Mouse (Mus musculus) midbrain, embryonic 11.5 days (tissue): ENCODE results near the gene Ubiad1. TPM values are rescaled to one million over a fixed set of nuclear protein-coding genes. Genes with fewer than 3 reads are reported as not detected.

ENCODE experiments used
- ATAC-seq: fragments of 200-750 bp; cut with Nextera tagmentation; 2 replicates; pipeline ENCODE4 v1.8.0; 2017; ENCODE audit warnings: moderate TSS enrichment, moderate library complexity; ENCODE audit not compliant: low FRiP score
- DNase-seq: peaks from one replicate; pipeline ENCODE4 v3.0.0; 2015; ENCODE audit warnings: low spot score; ENCODE audit errors: missing footprints
- H3K27ac ChIP-seq: fragments of 300-500 bp; sonication (generic); 2 replicates; pipeline ENCODE4 v1.5.1; 2014; ENCODE audit warnings: low read depth, low read length
- H3K27me3 ChIP-seq: fragments of 300-500 bp; sonication (generic); 2 replicates; pipeline ENCODE4 v1.6.1; 2014; ENCODE audit warnings: mild to moderate bottlenecking, low read length, moderate library complexity, mixed read lengths; ENCODE audit not compliant: control insufficient read depth, insufficient read depth
- H3K36me3 ChIP-seq: fragments of 300-500 bp; sonication (generic); 2 replicates; pipeline ENCODE4 v1.6.1; 2014; ENCODE audit warnings: mild to moderate bottlenecking, low read length, moderate library complexity, mixed read lengths; ENCODE audit not compliant: control insufficient read depth, insufficient read depth
- H3K4me1 ChIP-seq: fragments of 300-500 bp; sonication (generic); 2 replicates; pipeline ENCODE4 v1.6.1; 2014; ENCODE audit warnings: low read length; ENCODE audit not compliant: control insufficient read depth, insufficient read depth
- H3K4me2 ChIP-seq: fragments of 300-500 bp; sonication (generic); 2 replicates; pipeline ENCODE4 v1.6.1; 2014; ENCODE audit warnings: mild to moderate bottlenecking, moderate library complexity
- H3K4me3 ChIP-seq: fragments of 300-500 bp; sonication (generic); 2 replicates; pipeline ENCODE4 v1.5.1; 2014; ENCODE audit warnings: low read depth, low read length
- H3K9ac ChIP-seq: fragments of 300-500 bp; sonication (generic); 2 replicates; pipeline ENCODE4 v1.6.1; 2014; ENCODE audit warnings: low read length
- H3K9me3 ChIP-seq: fragments of 300-500 bp; sonication (generic); 2 replicates; pipeline ENCODE4 v1.6.1; 2016; ENCODE audit warnings: low read length; ENCODE audit not compliant: control insufficient read depth
- WGBS: fragments of 180-500 bp; shearing (Covaris S2); extraction: QIAGEN DNeasy Blood & Tissue Kit; methylation state at CpG from one replicate; pipeline ENCODE4 v1.1.7; 2014; 5-methylcytosine and 5-hydroxymethylcytosine counted together
- polyA plus RNA-seq: library from polyadenylated mRNA; unstranded; fragments of >200 nt; fragmentation: Nextera tagmentation; extraction: Ambion mirVana; gene quantifications from 2 replicates; pipeline ENCODE4 v1.2.1, GENCODE M21; 2014

Ubiad1 gene
- polyA plus RNA-seq, 1 experiment from 2014 or later, result 15.5 TPM

GRCm38 (mm10) chr4:148460656-148461284 is 16.2 kb upstream of the Ubiad1 start:
- Histone ChIP-seq H3K27ac (no peak overlapping the region), H3K9ac (no peak overlapping the region), H3K36me3 (peaks cover 45% of the 10 kb centered on the region), H3K4me1 (no peaks in the 10 kb centered on the region), H3K4me2 (no peak overlapping the region), H3K27me3 (no peaks in the 10 kb centered on the region), H3K9me3 (no peaks in the 10 kb centered on the region), H3K4me3 (no peak overlapping the region)
- 63% methylated on average over 12 of the region's 12 CpGs for WGBS
- ATAC-seq, result no peak
- no peak for DNase-seq

GRCm38 (mm10) chr4:148455477-148456025 is 11.0 kb upstream of the Ubiad1 start:
- no peaks in the 10 kb centered on the region for H3K27me3 ChIP-seq
- H3K36me3 ChIP-seq, result peaks cover 44% of the 10 kb centered on the region
- no peak overlapping the region for H3K27ac ChIP-seq
- ATAC-seq (no peak), DNase-seq (no peak)
- no peak overlapping the region for H3K4me3 ChIP-seq
- 95% methylated on average over 5 of the region's 5 CpGs for WGBS
- no peaks in the 10 kb centered on the region for H3K4me1 ChIP-seq
- no peak overlapping the region for H3K4me2 ChIP-seq
- H3K9ac ChIP-seq, result no peak overlapping the region
- no peaks in the 10 kb centered on the region for H3K9me3 ChIP-seq

- no peak overlapping the region for H3K27ac ChIP-seq
- H3K9me3 ChIP-seq, result no peaks in the 10 kb centered on the region
- DNase-seq (no peak), ATAC-seq (no peak)
- H3K4me1 ChIP-seq, result peaks cover 10% of the 10 kb centered on the region
- no peaks in the 10 kb centered on the region for H3K27me3 ChIP-seq
- H3K9ac ChIP-seq, result no peak overlapping the region
- H3K4me2 ChIP-seq, result no peak overlapping the region
- peaks cover 38% of the 10 kb centered on the region for H3K36me3 ChIP-seq
- WGBS, result 92% methylated on average over 11 of the region's 11 CpGs
- H3K4me3 ChIP-seq, result no peak overlapping the region
These were observed 9.1 kb upstream of the Ubiad1 start for GRCm38 (mm10) chr4:148453707-148454106.

GRCm38 (mm10) chr4:148448853-148449245 is 4.3 kb upstream of the Ubiad1 start:
- Histone ChIP-seq H3K27ac (peak overlapping the region; percentile 76), H3K4me2 (peak overlapping the region; percentile 55), H3K27me3 (no peaks in the 10 kb centered on the region), H3K9me3 (no peaks in the 10 kb centered on the region), H3K4me1 (peaks cover 13% of the 10 kb centered on the region), H3K9ac (peak overlapping the region; percentile 89), H3K36me3 (peaks cover 10% of the 10 kb centered on the region; the same call in 1 of the 2 replicates), H3K4me3 (peak overlapping the region; percentile 94)
- 1% methylated on average over 15 of the region's 15 CpGs for WGBS
- DNase-seq (no peak), ATAC-seq (no peak; the same call in 1 of the 2 replicates)

GRCm38 (mm10) chr4:148448179-148448852 is 3.7 kb upstream of the Ubiad1 start, which contains the start of gene Mtor:
TSS of gene Mtor (plus strand) at chr4:148448611.
- DNase-seq (peak; percentile 98), ATAC-seq (peak; percentile 95)
- Histone ChIP-seq H3K9ac (peak within 1 kb of the TSS; percentile 89), H3K4me2 (peak within 1 kb of the TSS; percentile 55), H3K9me3 (no peaks in the 10 kb centered on the region), H3K27me3 (no peaks in the 10 kb centered on the region), H3K4me3 (peak within 1 kb of the TSS; percentile 94), H3K27ac (peak within 1 kb of the TSS; percentile 76), H3K36me3 (peaks cover 9% of the 10 kb centered on the region; the same call in 1 of the 2 replicates), H3K4me1 (peaks cover 15% of the 10 kb centered on the region)
- under 1% methylated on average over 53 of the region's 56 CpGs for WGBS

GRCm38 (mm10) chr4:148442598-148442997 is 2.0 kb downstream of the Ubiad1 start:
- peaks cover 5% of the 10 kb centered on the region for H3K4me1 ChIP-seq
- WGBS, result 91% methylated on average over 7 of the region's 7 CpGs
- no peak for ATAC-seq
- no peak overlapping the region for H3K4me2 ChIP-seq
- no peaks in the 10 kb centered on the region for H3K9me3 ChIP-seq
- no peaks in the 10 kb centered on the region for H3K27me3 ChIP-seq
- no peak overlapping the region for H3K27ac ChIP-seq
- no peak overlapping the region for H3K4me3 ChIP-seq
- DNase-seq, result no peak
- H3K9ac ChIP-seq, result no peak overlapping the region
- H3K36me3 ChIP-seq, result no peaks in the 10 kb centered on the region

GRCm38 (mm10) chr4:148441931-148442330 is 2.6 kb downstream of the Ubiad1 start:
- no peaks in the 10 kb centered on the region for H3K27me3 ChIP-seq
- H3K9ac ChIP-seq, result no peak overlapping the region
- WGBS, result 93% methylated on average over 5 of the region's 5 CpGs

GRCm38 (mm10) chr4:148435657-148436330 is 8.8 kb downstream of the Ubiad1 start:
- Histone ChIP-seq H3K9ac (no peak overlapping the region), H3K9me3 (no peaks in the 10 kb centered on the region), H3K36me3 (no peaks in the 10 kb centered on the region), H3K4me2 (no peak overlapping the region), H3K27me3 (no peaks in the 10 kb centered on the region), H3K4me3 (no peak overlapping the region), H3K27ac (no peak overlapping the region), H3K4me1 (no peaks in the 10 kb centered on the region)
- WGBS, result 63% methylated on average over 6 of the region's 6 CpGs
- peak; percentile 51; the same call in 1 of the 2 replicates for ATAC-seq
- peak; percentile 69 for DNase-seq

More at GRCm38 (mm10) chr4:148441931-148442330, 2.6 kb downstream of the Ubiad1 start:
- no peaks in the 10 kb centered on the region for H3K9me3 ChIP-seq
- no peak overlapping the region for H3K4me3 ChIP-seq
- H3K27ac ChIP-seq, result no peak overlapping the region
- ATAC-seq (no peak), DNase-seq (no peak)
- H3K4me2 ChIP-seq, result no peak overlapping the region
- H3K36me3 ChIP-seq, result no peaks in the 10 kb centered on the region
- peaks cover 5% of the 10 kb centered on the region for H3K4me1 ChIP-seq
